Mouse (Mus musculus): ENCODE data around the gene Ptgir. TPM values are rescaled to one million over a fixed set of nuclear protein-coding genes. Genes with fewer than 3 reads are reported as not detected.

Gene Ptgir
- polyA plus RNA-seq, 1 experiment = 0.11 TPM

GRCm38 (mm10) chr7:16923283-16924036 lies 17.2 kb downstream of the Ptgir start:
- Histone ChIP-seq H3K27me3 (ENCODE audit: control insufficient read depth, insufficient read depth, low read length) (no peaks in the 10 kb centered on the region), H3K4me1 (ENCODE audit: control insufficient read depth, insufficient read depth, low read length) (peaks cover 16% of the 10 kb centered on the region), H3K27ac (ENCODE audit: insufficient read depth, low read length) (peak overlapping the region; percentile 92), H3K4me3 (replicated peaks; ENCODE audit: insufficient read depth, low read depth, low read length) (peak overlapping the region; percentile 97)
- no peak for TF ChIP-seq CTCF (IDR thresholded peaks at IDR 0.05; ENCODE audit: borderline replicate concordance, insufficient read depth, low read depth, low read length)
- TF ChIP-seq POLR2A (IDR thresholded peaks at IDR 0.05; ENCODE audit: borderline replicate concordance, insufficient read depth, low read length) = peak; percentile 77; the same call in 1 of the 2 replicates
- under 1% methylated on average over 34 of the region's 57 CpGs for WGBS
- DNase-seq = peak in 1 of 2 experiments; percentile 66

GRCm38 (mm10) chr7:16924037-16924834 lies 17.9 kb downstream of the Ptgir start, which contains the start of gene Calm3:
Gene Calm3, minus strand, starts transcription at chr7:16924114.
- DNase-seq = peak; percentile 100
- Histone ChIP-seq H3K4me3 (replicated peaks; ENCODE audit: insufficient read depth, low read depth, low read length) (peak within 1 kb of the TSS; percentile 97), H3K27ac (ENCODE audit: insufficient read depth, low read length) (peak within 1 kb of the TSS; percentile 97), H3K4me1 (ENCODE audit: control insufficient read depth, insufficient read depth, low read length) (peaks cover 8% of the 10 kb centered on the region), H3K27me3 (ENCODE audit: control insufficient read depth, insufficient read depth, low read length) (no peaks in the 10 kb centered on the region)
- WGBS = 2% methylated on average over 64 of the region's 64 CpGs
- no peak for TF ChIP-seq CTCF (IDR thresholded peaks at IDR 0.05; ENCODE audit: borderline replicate concordance, insufficient read depth, low read depth, low read length)
- TF ChIP-seq POLR2A (IDR thresholded peaks at IDR 0.05; ENCODE audit: borderline replicate concordance, insufficient read depth, low read length) = peak; percentile 60; the same call in 1 of the 2 replicates

- H3K27me3 ChIP-seq (ENCODE audit: control insufficient read depth, insufficient read depth, low read length) = no peaks in the 10 kb centered on the region
- 20% methylated on average over 2 of the region's 2 CpGs for WGBS
- DNase-seq = no peak
- no peaks in the 10 kb centered on the region for H3K4me1 ChIP-seq (ENCODE audit: control insufficient read depth, insufficient read depth, low read length)
- no peak overlapping the region for H3K4me3 ChIP-seq (replicated peaks; ENCODE audit: insufficient read depth, low read depth, low read length)
- no peak overlapping the region for H3K27ac ChIP-seq (ENCODE audit: insufficient read depth, low read length)
- no peak for TF ChIP-seq CTCF (IDR thresholded peaks at IDR 0.05; ENCODE audit: borderline replicate concordance, insufficient read depth, low read depth, low read length)
- no peak for TF ChIP-seq POLR2A (IDR thresholded peaks at IDR 0.05; ENCODE audit: borderline replicate concordance, insufficient read depth, low read length)
These were observed 22.1 kb downstream of the Ptgir start for GRCm38 (mm10) chr7:16928341-16928740.

GRCm38 (mm10) chr7:16930850-16931249 lies 24.6 kb downstream of the Ptgir start:
- Histone ChIP-seq H3K27me3 (ENCODE audit: control insufficient read depth, insufficient read depth, low read length) (no peaks in the 10 kb centered on the region), H3K4me1 (ENCODE audit: control insufficient read depth, insufficient read depth, low read length) (no peaks in the 10 kb centered on the region), H3K27ac (ENCODE audit: insufficient read depth, low read length) (no peak overlapping the region), H3K4me3 (replicated peaks; ENCODE audit: insufficient read depth, low read depth, low read length) (no peak overlapping the region)
- WGBS = 2% methylated on average over 1 of the region's 1 CpGs
- TF ChIP-seq POLR2A (IDR thresholded peaks at IDR 0.05; ENCODE audit: borderline replicate concordance, insufficient read depth, low read length) (no peak), CTCF (IDR thresholded peaks at IDR 0.05; ENCODE audit: borderline replicate concordance, insufficient read depth, low read depth, low read length) (peak; percentile 68; the same call in 1 of the 2 replicates)
- peak; percentile 78 to 85 for DNase-seq

- H3K4me3 ChIP-seq (replicated peaks; ENCODE audit: insufficient read depth, low read depth, low read length) = no peak overlapping the region
- no peaks in the 10 kb centered on the region for H3K4me1 ChIP-seq (ENCODE audit: control insufficient read depth, insufficient read depth, low read length)
- peak; percentile 84 to 91 for DNase-seq
- 7% methylated on average over 14 of the region's 14 CpGs for WGBS
- no peak overlapping the region for H3K27ac ChIP-seq (ENCODE audit: insufficient read depth, low read length)
- H3K27me3 ChIP-seq (ENCODE audit: control insufficient read depth, insufficient read depth, low read length) = no peaks in the 10 kb centered on the region
- TF ChIP-seq POLR2A (IDR thresholded peaks at IDR 0.05; ENCODE audit: borderline replicate concordance, insufficient read depth, low read length) = no peak
- peak; percentile 78 for TF ChIP-seq CTCF (IDR thresholded peaks at IDR 0.05; ENCODE audit: borderline replicate concordance, insufficient read depth, low read depth, low read length)
These were observed 25.8 kb downstream of the Ptgir start for GRCm38 (mm10) chr7:16931968-16932627.

- Histone ChIP-seq H3K4me1 (ENCODE audit: control insufficient read depth, insufficient read depth, low read length) (peaks cover under 1% of the 10 kb centered on the region; the same call in 1 of the 2 replicates), H3K27ac (ENCODE audit: insufficient read depth, low read length) (no peak overlapping the region), H3K27me3 (ENCODE audit: control insufficient read depth, insufficient read depth, low read length) (no peaks in the 10 kb centered on the region), H3K4me3 (replicated peaks; ENCODE audit: insufficient read depth, low read depth, low read length) (no peak overlapping the region)
- TF ChIP-seq CTCF (IDR thresholded peaks at IDR 0.05; ENCODE audit: borderline replicate concordance, insufficient read depth, low read depth, low read length) (peak; percentile 58; the same call in 1 of the 2 replicates), POLR2A (IDR thresholded peaks at IDR 0.05; ENCODE audit: borderline replicate concordance, insufficient read depth, low read length) (no peak)
- WGBS = 21% methylated on average over 14 of the region's 14 CpGs
- DNase-seq = peak; percentile 73 to 77
These were observed 26.7 kb downstream of the Ptgir start for GRCm38 (mm10) chr7:16932704-16933577.
